Mouse (Mus musculus) G1E (cell line): ENCODE measurements at regions not wholly inside any gene's neighbourhood (a gene's known extent, or its start where the extent isn't known, plus 50 kb on each side); places are given as distances from the start of the nearest gene placed in this dataset.

Experiments used
- CTCF ChIP-seq: IDR thresholded peaks from 2 replicates; pipeline ENCODE4 v1.5.1; 2012; ENCODE audit warnings: low read depth, low read length, inconsistent platforms, mixed read lengths
- GATA2 ChIP-seq: IDR thresholded peaks from 2 replicates; pipeline ENCODE4 v1.6.1; 2012; ENCODE audit warnings: low read depth, low read length, inconsistent platforms, borderline replicate concordance
- TAL1 ChIP-seq: conservative IDR thresholded peaks from 2 replicates; pipeline ENCODE4 v1.6.1; 2012; ENCODE audit warnings: low read depth, low read length, inconsistent platforms, mixed read lengths

GRCm38 (mm10) chr15:25172755-25173154, 240.8 kb downstream of the Basp1 start:
- TF ChIP-seq CTCF = no peak
- TF ChIP-seq TAL1 = no peak
- TF ChIP-seq GATA2 = no peak
